Mouse (Mus musculus): Measurements from ENCODE around the gene Tril. TPM values are rescaled to one million over a fixed set of nuclear protein-coding genes. Genes with fewer than 3 reads are reported as not detected.

The Tril gene
- polyA plus RNA-seq, 1 experiment from 2014 or later = 5.5 TPM

DNA sequence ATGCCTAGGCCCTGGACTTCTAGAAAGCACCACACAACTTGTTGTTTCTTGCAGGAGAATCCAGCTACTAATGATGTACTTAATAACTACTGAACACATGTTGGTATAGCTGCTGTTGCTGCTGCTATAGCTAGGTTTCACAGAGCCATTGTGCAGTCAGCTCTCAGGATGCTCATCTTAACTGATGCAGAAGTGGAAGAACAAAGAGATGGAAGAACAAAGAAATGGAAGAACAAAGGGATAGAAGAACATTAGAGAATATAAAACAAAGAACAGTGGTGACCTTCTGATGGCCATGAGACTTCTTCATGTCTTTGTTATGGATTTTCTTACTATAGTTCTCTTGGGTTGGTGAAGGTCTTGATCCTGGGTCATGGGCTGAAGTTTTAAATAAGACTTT is 6.4 kb downstream of the Tril start:
- ATAC-seq (replicated peaks; ENCODE audit: insufficient number of reproducible peaks, low FRiP score, low TSS enrichment) = no peak
- Histone ChIP-seq H3K36me3 (ENCODE audit: control insufficient read depth, insufficient read depth, low read length) (no peaks in the 10 kb centered on the region), H3K4me1 (ENCODE audit: control insufficient read depth, insufficient read depth, low read length) (peaks cover 14% of the 10 kb centered on the region), H3K9me3 (replicated peaks; ENCODE audit: control insufficient read depth, low read length) (no peaks in the 10 kb centered on the region), H3K27ac (ENCODE audit: low read depth, low read length) (no peak overlapping the region), H3K4me3 (ENCODE audit: low read depth, low read length) (no peak overlapping the region), H3K9ac (ENCODE audit: low read depth, low read length) (no peak overlapping the region), H3K4me2 (no peak overlapping the region), H3K27me3 (ENCODE audit: control insufficient read depth, insufficient read depth, low read length) (peaks cover 21% of the 10 kb centered on the region)

DNA sequence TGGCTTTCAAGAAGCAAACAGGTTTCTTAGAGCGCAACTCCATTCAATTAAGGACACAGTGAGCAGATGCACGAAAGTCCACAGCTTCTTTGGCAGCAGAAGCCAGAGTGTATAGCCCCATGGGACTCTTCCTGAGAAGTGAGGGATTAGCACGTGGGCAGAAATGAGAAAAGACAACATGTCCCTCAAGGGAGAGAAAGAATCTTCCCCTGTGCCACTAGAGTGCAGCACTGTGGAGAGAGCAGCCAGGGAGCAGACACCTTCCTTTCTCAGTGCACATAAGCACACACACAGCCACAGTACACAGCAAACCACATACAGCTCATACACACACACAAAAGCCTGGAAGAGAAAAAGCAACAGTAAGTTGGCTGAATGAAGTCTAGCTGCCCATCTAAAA is 8.4 kb downstream of the Tril start:
- Histone ChIP-seq H3K4me2 (no peak overlapping the region), H3K27ac (ENCODE audit: low read depth, low read length) (no peak overlapping the region), H3K9me3 (replicated peaks; ENCODE audit: control insufficient read depth, low read length) (no peaks in the 10 kb centered on the region), H3K27me3 (ENCODE audit: control insufficient read depth, insufficient read depth, low read length) (peaks cover 2% of the 10 kb centered on the region), H3K4me3 (ENCODE audit: low read depth, low read length) (no peak overlapping the region), H3K36me3 (ENCODE audit: control insufficient read depth, insufficient read depth, low read length) (no peaks in the 10 kb centered on the region), H3K4me1 (ENCODE audit: control insufficient read depth, insufficient read depth, low read length) (peaks cover 1% of the 10 kb centered on the region), H3K9ac (ENCODE audit: low read depth, low read length) (no peak overlapping the region)
- no peak for ATAC-seq (replicated peaks; ENCODE audit: insufficient number of reproducible peaks, low FRiP score, low TSS enrichment)
- WGBS (ENCODE audit: insufficient replicate concordance) = 59% methylated on average over 3 of the region's 3 CpGs

DNA sequence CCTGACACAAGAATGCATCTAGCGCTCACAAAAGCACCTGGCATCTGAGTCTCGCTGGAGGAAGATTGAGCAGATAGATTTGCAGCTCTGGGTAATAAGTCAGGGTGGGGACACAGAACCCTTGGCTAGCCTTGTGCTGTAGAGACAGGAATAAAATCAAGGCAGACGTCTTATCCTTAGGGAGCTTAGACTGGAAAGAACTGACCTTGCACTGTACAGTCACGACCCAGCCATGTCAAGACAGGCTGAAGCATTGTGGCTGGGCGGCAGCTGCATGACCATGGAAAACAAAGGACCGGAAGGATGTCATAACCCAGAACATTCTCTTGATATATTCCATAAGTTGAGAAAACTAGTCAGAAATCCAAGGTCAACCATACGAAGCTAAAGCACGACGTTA is 11.8 kb downstream of the Tril start:
- Histone ChIP-seq H3K9me3 (replicated peaks; ENCODE audit: control insufficient read depth, low read length) (no peaks in the 10 kb centered on the region), H3K9ac (ENCODE audit: low read depth, low read length) (no peak overlapping the region), H3K36me3 (ENCODE audit: control insufficient read depth, insufficient read depth, low read length) (no peaks in the 10 kb centered on the region), H3K27me3 (ENCODE audit: control insufficient read depth, insufficient read depth, low read length) (no peaks in the 10 kb centered on the region), H3K4me2 (no peak overlapping the region), H3K27ac (ENCODE audit: low read depth, low read length) (no peak overlapping the region), H3K4me3 (ENCODE audit: low read depth, low read length) (no peak overlapping the region), H3K4me1 (ENCODE audit: control insufficient read depth, insufficient read depth, low read length) (peaks cover 9% of the 10 kb centered on the region)
- 79% methylated on average over 9 of the region's 9 CpGs for WGBS (ENCODE audit: insufficient replicate concordance)
- no peak for ATAC-seq (replicated peaks; ENCODE audit: insufficient number of reproducible peaks, low FRiP score, low TSS enrichment)

DNA sequence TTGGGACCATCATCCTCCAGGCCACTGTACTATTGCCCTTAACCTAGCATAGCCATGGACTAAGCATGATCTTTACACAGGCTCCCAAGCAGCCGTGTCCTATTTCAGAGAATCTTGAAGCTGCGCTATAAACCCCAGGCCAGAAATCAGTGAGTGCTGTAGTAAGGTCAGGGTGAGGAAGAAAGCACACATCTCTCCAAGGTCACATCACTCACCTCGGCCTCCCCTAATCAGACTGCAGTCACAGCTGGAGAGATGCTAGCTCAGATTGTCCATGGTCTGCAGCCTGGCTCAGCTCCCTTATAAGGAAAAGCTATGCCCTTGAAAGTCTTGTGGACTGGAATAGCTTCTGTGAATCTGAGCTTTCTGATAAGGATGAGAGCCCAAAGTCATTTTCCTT is 13.4 kb downstream of the Tril start:
- no peak overlapping the region for H3K9ac ChIP-seq (ENCODE audit: low read depth, low read length)
- no peaks in the 10 kb centered on the region for H3K9me3 ChIP-seq (replicated peaks; ENCODE audit: control insufficient read depth, low read length)
- WGBS (ENCODE audit: insufficient replicate concordance) = 43% methylated on average over 3 of the region's 3 CpGs
- no peak overlapping the region for H3K4me3 ChIP-seq (ENCODE audit: low read depth, low read length)
- peaks cover 12% of the 10 kb centered on the region for H3K4me1 ChIP-seq (ENCODE audit: control insufficient read depth, insufficient read depth, low read length)
- no peaks in the 10 kb centered on the region for H3K27me3 ChIP-seq (ENCODE audit: control insufficient read depth, insufficient read depth, low read length)
- H3K36me3 ChIP-seq (ENCODE audit: control insufficient read depth, insufficient read depth, low read length) = no peaks in the 10 kb centered on the region
- H3K27ac ChIP-seq (ENCODE audit: low read depth, low read length) = no peak overlapping the region
- no peak for ATAC-seq (replicated peaks; ENCODE audit: insufficient number of reproducible peaks, low FRiP score, low TSS enrichment)
- H3K4me2 ChIP-seq = no peak overlapping the region

DNA sequence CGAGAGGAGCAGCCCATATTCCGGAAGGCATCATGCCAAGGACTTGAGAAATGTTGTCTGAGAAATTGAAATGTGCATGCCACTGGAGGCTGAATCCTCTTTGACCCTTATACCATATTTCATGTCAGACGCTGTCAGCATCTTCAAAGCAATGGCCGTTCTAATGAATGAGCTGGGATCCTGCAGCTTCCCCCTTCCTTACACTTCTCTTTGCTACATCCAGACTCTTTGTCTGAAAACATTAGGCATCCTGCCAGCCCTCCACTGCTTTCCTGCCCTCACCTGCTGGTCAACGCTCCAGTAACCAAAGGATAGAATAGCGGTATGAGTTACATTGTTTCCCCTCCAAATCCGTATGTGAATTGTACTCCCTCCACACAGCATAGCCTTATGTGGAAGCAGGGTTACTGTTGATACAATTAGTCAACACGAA is 14.0 kb downstream of the Tril start:
- 72% methylated on average over 8 of the region's 8 CpGs for WGBS (ENCODE audit: insufficient replicate concordance)
- H3K4me1 ChIP-seq (ENCODE audit: control insufficient read depth, insufficient read depth, low read length) = peaks cover 17% of the 10 kb centered on the region
- H3K4me3 ChIP-seq (ENCODE audit: low read depth, low read length) = no peak overlapping the region
- H3K36me3 ChIP-seq (ENCODE audit: control insufficient read depth, insufficient read depth, low read length) = no peaks in the 10 kb centered on the region
- ATAC-seq (replicated peaks; ENCODE audit: insufficient number of reproducible peaks, low FRiP score, low TSS enrichment) = no peak
- H3K27me3 ChIP-seq (ENCODE audit: control insufficient read depth, insufficient read depth, low read length) = no peaks in the 10 kb centered on the region
- no peak overlapping the region for H3K4me2 ChIP-seq
- no peaks in the 10 kb centered on the region for H3K9me3 ChIP-seq (replicated peaks; ENCODE audit: control insufficient read depth, low read length)
- H3K9ac ChIP-seq (ENCODE audit: low read depth, low read length) = no peak overlapping the region
- no peak overlapping the region for H3K27ac ChIP-seq (ENCODE audit: low read depth, low read length)

DNA sequence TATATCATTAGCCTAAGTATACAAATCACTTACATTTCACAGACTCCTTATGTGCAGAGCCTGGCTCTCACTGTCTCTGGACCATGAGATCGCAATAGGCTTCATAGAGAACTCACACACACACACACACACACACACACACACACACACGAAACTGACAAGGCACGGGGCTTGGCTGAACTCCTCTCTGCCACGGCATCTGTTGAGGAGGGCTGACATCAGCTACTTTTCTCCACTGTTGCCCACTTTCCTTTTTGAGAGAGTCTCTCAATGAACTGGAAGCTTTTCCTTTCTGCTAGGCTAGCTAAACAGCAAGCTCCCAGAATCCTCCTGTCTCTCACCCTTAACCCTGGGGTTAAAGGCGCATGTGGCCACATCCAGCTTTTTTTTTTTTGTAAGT is 14.6 kb downstream of the Tril start:
- Histone ChIP-seq H3K4me1 (ENCODE audit: control insufficient read depth, insufficient read depth, low read length) (peaks cover 19% of the 10 kb centered on the region), H3K9me3 (replicated peaks; ENCODE audit: control insufficient read depth, low read length) (no peaks in the 10 kb centered on the region), H3K36me3 (ENCODE audit: control insufficient read depth, insufficient read depth, low read length) (no peaks in the 10 kb centered on the region), H3K9ac (ENCODE audit: low read depth, low read length) (no peak overlapping the region), H3K4me2 (no peak overlapping the region), H3K4me3 (ENCODE audit: low read depth, low read length) (no peak overlapping the region), H3K27ac (ENCODE audit: low read depth, low read length) (no peak overlapping the region), H3K27me3 (ENCODE audit: control insufficient read depth, insufficient read depth, low read length) (no peaks in the 10 kb centered on the region)
- 86% methylated on average over 5 of the region's 5 CpGs for WGBS (ENCODE audit: insufficient replicate concordance)
- no peak for ATAC-seq (replicated peaks; ENCODE audit: insufficient number of reproducible peaks, low FRiP score, low TSS enrichment)

DNA sequence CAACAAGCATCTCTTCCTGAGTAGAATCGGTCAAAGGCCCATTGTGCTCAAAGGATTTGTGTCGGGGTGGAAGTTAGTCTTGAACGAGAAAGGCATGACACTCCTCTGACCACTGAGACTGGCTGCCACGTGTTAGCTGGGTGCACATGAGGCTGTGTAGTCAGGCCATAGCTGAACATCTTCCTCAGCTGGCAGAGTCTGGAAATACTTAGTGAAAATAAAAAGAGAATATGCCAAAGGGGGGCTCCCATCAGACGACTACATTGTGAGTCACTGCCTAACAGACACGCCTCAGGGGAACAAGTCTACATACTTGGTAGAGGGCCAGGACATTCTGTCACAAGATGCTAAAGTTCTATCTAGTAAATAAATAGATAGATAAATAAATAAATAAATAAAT is 16.5 kb downstream of the Tril start:
- 75% methylated on average over 6 of the region's 6 CpGs for WGBS (ENCODE audit: insufficient replicate concordance)
- H3K4me1 ChIP-seq (ENCODE audit: control insufficient read depth, insufficient read depth, low read length) = peaks cover 19% of the 10 kb centered on the region
- ATAC-seq (replicated peaks; ENCODE audit: insufficient number of reproducible peaks, low FRiP score, low TSS enrichment) = no peak
- no peak overlapping the region for H3K4me3 ChIP-seq (ENCODE audit: low read depth, low read length)
- H3K36me3 ChIP-seq (ENCODE audit: control insufficient read depth, insufficient read depth, low read length) = no peaks in the 10 kb centered on the region
- H3K9me3 ChIP-seq (replicated peaks; ENCODE audit: control insufficient read depth, low read length) = no peaks in the 10 kb centered on the region
- H3K27ac ChIP-seq (ENCODE audit: low read depth, low read length) = no peak overlapping the region
- H3K27me3 ChIP-seq (ENCODE audit: control insufficient read depth, insufficient read depth, low read length) = no peaks in the 10 kb centered on the region
- no peak overlapping the region for H3K4me2 ChIP-seq
- H3K9ac ChIP-seq (ENCODE audit: low read depth, low read length) = no peak overlapping the region

DNA sequence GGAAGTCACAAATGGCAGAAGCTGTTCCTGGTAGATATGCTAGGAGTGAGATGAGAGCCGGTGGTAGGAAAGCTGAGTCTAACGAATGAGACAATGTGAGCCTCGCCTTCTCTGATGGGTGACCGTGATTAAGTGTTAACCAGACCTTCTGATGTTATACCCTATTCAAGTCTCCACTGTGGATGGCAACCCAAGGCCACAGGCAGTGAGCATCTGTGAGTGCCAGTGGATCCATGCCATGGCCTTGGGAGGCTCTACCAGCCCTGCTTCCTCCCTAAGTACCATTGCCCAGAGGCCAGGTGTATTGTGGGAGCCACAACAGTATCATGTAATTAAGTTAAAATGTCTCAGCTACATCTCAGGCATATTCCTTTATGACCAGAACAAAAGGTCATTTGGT is 17.1 kb downstream of the Tril start:
- peaks cover 19% of the 10 kb centered on the region for H3K4me1 ChIP-seq (ENCODE audit: control insufficient read depth, insufficient read depth, low read length)
- H3K4me3 ChIP-seq (ENCODE audit: low read depth, low read length) = no peak overlapping the region
- no peaks in the 10 kb centered on the region for H3K9me3 ChIP-seq (replicated peaks; ENCODE audit: control insufficient read depth, low read length)
- no peak overlapping the region for H3K9ac ChIP-seq (ENCODE audit: low read depth, low read length)
- no peak overlapping the region for H3K27ac ChIP-seq (ENCODE audit: low read depth, low read length)
- no peak overlapping the region for H3K4me2 ChIP-seq
- H3K27me3 ChIP-seq (ENCODE audit: control insufficient read depth, insufficient read depth, low read length) = no peaks in the 10 kb centered on the region
- 92% methylated on average over 4 of the region's 4 CpGs for WGBS (ENCODE audit: insufficient replicate concordance)
- H3K36me3 ChIP-seq (ENCODE audit: control insufficient read depth, insufficient read depth, low read length) = no peaks in the 10 kb centered on the region
- ATAC-seq (replicated peaks; ENCODE audit: insufficient number of reproducible peaks, low FRiP score, low TSS enrichment) = no peak

DNA sequence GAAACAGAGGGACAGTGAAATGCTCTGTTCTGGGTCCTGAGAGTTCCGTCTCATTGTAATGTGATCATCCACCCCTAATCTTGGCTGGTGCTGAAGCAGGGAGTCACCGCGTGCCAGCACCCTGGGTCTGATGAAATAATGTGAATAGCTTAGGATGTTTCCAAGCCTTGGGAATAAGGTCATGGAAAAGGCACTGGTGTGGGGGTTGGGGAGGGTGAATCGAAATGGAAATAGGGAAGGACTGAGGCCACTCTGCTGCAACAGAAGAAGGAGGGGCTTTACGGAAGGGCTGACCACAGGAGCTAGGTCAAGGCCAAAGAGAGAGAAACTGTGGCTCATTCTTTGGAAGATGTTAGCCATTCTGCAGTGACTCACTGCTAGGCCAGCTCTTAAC is 18.7 kb downstream of the Tril start:
- Histone ChIP-seq H3K4me2 (no peak overlapping the region), H3K27me3 (ENCODE audit: control insufficient read depth, insufficient read depth, low read length) (no peaks in the 10 kb centered on the region), H3K9me3 (replicated peaks; ENCODE audit: control insufficient read depth, low read length) (no peaks in the 10 kb centered on the region), H3K4me3 (ENCODE audit: low read depth, low read length) (no peak overlapping the region), H3K27ac (ENCODE audit: low read depth, low read length) (no peak overlapping the region), H3K36me3 (ENCODE audit: control insufficient read depth, insufficient read depth, low read length) (no peaks in the 10 kb centered on the region), H3K9ac (ENCODE audit: low read depth, low read length) (no peak overlapping the region), H3K4me1 (ENCODE audit: control insufficient read depth, insufficient read depth, low read length) (peaks cover 14% of the 10 kb centered on the region)
- ATAC-seq (replicated peaks; ENCODE audit: insufficient number of reproducible peaks, low FRiP score, low TSS enrichment) = no peak
- WGBS (ENCODE audit: insufficient replicate concordance) = 46% methylated on average over 5 of the region's 5 CpGs
